Mouse (Mus musculus) limb, embryonic 15.5 days (tissue): ENCODE data around the gene Cd70. TPM values are rescaled to one million over a fixed set of nuclear protein-coding genes. Genes with fewer than 3 reads are reported as not detected.
A peak's percentile ranks its signal among the peaks of the same experiment; 100 is the strongest.

Experiments
- ATAC-seq: fragments of 200-750 bp; cut with Nextera tagmentation; 2 replicates; pipeline ENCODE4 v1.8.0; 2017; ENCODE audit warnings: low read depth, moderate TSS enrichment; ENCODE audit not compliant: insufficient number of reproducible peaks, low FRiP score, low TSS enrichment
- H3K27ac ChIP-seq: fragments of 300-500 bp; sonication (generic); 2 replicates; pipeline ENCODE4 v1.5.1; 2015; ENCODE audit warnings: moderate library complexity, mild to moderate bottlenecking, inconsistent platforms
- H3K27me3 ChIP-seq: fragments of 300-500 bp; sonication (generic); 2 replicates; pipeline ENCODE4 v1.6.1; 2015; ENCODE audit warnings: inconsistent platforms
- H3K36me3 ChIP-seq: fragments of 300-500 bp; sonication (generic); 2 replicates; pipeline ENCODE4 v1.6.1; 2015; ENCODE audit warnings: inconsistent platforms
- H3K4me1 ChIP-seq: fragments of 300-500 bp; sonication (generic); 2 replicates; pipeline ENCODE4 v1.6.1; 2015; ENCODE audit warnings: inconsistent platforms
- H3K4me2 ChIP-seq: fragments of 300-500 bp; sonication (generic); 2 replicates; pipeline ENCODE4 v1.6.1; 2015; ENCODE audit warnings: mild to moderate bottlenecking, inconsistent platforms
- H3K4me3 ChIP-seq: fragments of 300-500 bp; sonication (generic); 2 replicates; pipeline ENCODE4 v1.5.1; 2015; ENCODE audit warnings: mild to moderate bottlenecking, inconsistent platforms
- H3K9ac ChIP-seq: fragments of 300-500 bp; sonication (generic); 2 replicates; pipeline ENCODE4 v1.6.1; 2015; ENCODE audit warnings: inconsistent platforms
- H3K9me3 ChIP-seq: fragments of 300-500 bp; sonication (generic); 2 replicates; pipeline ENCODE4 v1.6.1; 2016; ENCODE audit warnings: inconsistent platforms
- WGBS: fragments of 180-500 bp; shearing (Covaris S2); methylation state at CpG from one replicate; pipeline ENCODE4 v1.1.7; 2015; 5-methylcytosine and 5-hydroxymethylcytosine counted together
- polyA plus RNA-seq: library from polyadenylated mRNA; unstranded; fragments of >200 nt; fragmentation: Nextera tagmentation; extraction: Ambion mirVana; gene quantifications from 2 replicates; pipeline ENCODE4 v1.2.1, GENCODE M21; 2015

Cd70 gene
- polyA plus RNA-seq, 1 experiment from 2014 or later = not detected

DNA sequence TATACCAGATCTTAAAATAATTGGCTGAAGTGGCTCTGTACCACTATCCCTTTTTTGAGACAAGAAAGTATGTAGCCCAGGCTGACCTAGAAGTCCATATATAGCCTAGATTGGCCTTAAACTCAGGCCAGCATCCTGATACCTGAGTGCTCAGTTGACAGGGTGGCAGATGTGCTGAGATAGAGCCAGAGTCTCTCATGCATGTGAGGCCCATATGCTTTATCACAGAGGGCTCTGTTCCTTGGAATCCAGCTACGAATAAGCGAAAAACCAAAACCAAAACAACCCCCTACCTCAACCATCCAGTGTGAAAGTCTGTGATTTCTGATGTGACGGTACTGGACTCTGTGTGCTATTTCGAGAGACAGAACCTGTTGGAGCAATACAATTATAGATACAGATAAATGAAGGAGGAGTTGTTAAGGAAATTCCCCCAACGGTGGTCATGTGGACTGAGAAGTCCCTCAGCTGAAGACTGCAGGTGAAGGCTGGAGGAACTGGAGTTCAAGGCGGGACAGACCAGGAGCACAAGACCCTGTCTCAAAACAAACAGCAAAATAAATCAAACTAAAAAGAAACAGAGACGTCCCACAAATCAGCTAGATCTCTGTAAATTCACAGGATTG lies 41.4 kb downstream of the Cd70 start:
- Histone ChIP-seq H3K36me3 (no peaks in the 10 kb centered on the region), H3K27me3 (no peaks in the 10 kb centered on the region), H3K4me3 (no peak overlapping the region), H3K4me2 (no peak overlapping the region), H3K9ac (no peak overlapping the region), H3K9me3 (no peaks in the 10 kb centered on the region), H3K27ac (no peak overlapping the region), H3K4me1 (peaks cover 20% of the 10 kb centered on the region)
- 75% methylated on average over 7 of the region's 7 CpGs for WGBS
- ATAC-seq = no peak

DNA sequence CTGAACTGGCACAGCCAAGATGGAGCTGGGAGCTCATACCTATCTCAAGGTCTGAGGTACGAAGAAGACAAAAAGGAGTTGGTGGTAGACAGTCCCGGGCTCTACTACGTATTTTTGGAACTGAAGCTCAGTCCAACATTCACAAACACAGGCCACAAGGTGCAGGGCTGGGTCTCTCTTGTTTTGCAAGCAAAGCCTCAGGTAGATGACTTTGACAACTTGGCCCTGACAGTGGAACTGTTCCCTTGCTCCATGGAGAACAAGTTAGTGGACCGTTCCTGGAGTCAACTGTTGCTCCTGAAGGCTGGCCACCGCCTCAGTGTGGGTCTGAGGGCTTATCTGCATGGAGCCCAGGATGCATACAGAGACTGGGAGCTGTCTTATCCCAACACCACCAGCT lies 42.5 kb downstream of the Cd70 start:
- Histone ChIP-seq H3K9ac (no peak overlapping the region), H3K4me1 (peaks cover 20% of the 10 kb centered on the region), H3K4me2 (no peak overlapping the region), H3K27ac (no peak overlapping the region), H3K27me3 (no peaks in the 10 kb centered on the region), H3K36me3 (no peaks in the 10 kb centered on the region), H3K9me3 (no peaks in the 10 kb centered on the region), H3K4me3 (no peak overlapping the region)
- no peak for ATAC-seq
- WGBS = 89% methylated on average over 5 of the region's 5 CpGs

DNA sequence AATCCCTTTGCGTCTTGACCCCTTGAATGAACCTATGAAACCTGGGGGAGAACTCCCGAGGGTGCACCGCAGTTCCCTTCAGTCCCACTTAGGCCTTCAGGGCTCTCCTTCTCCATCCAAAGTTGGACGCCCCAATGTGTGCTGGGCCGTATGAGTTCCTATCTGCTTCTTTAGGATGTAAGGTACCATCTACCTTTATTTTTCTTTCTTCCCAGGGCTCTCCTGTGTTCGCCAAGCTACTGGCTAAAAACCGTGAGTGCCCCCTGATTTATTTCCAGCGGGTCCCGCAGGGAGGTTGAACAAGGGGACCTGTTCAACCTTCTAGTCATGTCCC lies 43.6 kb downstream of the Cd70 start:
- peak overlapping the region; percentile 69 for H3K4me3 ChIP-seq
- H3K4me1 ChIP-seq = peaks cover 20% of the 10 kb centered on the region
- no peak overlapping the region for H3K9ac ChIP-seq
- no peaks in the 10 kb centered on the region for H3K9me3 ChIP-seq
- H3K27ac ChIP-seq = no peak overlapping the region
- no peaks in the 10 kb centered on the region for H3K27me3 ChIP-seq
- peak overlapping the region; percentile 81 for H3K4me2 ChIP-seq
- 8% methylated on average over 9 of the region's 9 CpGs for WGBS
- H3K36me3 ChIP-seq = no peaks in the 10 kb centered on the region
- no peak for ATAC-seq

DNA sequence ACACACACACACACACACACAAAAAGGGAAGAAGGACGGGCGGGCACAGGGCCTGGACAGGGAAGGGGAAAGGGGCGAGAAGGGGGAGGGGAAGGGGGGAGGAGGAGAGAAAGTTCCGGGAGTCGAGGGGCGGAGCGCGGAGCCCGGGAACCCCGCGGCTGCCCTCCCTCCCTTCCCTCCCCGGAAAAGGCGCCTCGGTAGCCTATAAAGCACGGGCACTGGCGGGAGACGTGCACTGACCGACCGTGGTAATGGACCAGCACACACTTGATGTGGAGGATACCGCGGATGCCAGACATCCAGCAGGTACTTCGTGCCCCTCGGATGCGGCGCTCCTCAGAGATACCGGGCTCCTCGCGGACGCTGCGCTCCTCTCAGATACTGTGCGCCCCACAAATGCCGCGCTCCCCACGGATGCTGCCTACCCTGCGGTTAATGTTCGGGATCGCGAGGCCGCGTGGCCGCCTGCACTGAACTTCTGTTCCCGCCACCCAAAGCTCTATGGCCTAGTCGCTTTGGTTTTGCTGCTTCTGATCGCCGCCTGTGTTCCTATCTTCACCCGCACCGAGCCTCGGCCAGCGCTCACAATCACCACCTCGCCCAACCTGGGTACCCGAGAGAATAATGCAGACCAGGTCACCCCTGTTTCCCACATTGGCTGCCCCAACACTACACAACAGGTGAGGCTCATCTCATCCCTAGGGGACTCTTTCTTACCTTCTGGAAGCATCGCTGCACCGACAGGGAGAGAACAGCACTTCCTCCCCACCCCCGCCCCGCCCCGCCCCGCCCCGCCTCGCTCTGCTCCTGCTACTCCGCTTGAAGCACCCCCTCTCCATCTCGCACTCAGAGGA lies 44.2 kb downstream of the Cd70 start, which contains the start of gene Tnfsf9:
Gene Tnfsf9 (plus strand): TSS at position 145 of the 854 bp plus-strand sequence.
- H3K9me3 ChIP-seq = no peaks in the 10 kb centered on the region
- no peaks in the 10 kb centered on the region for H3K27me3 ChIP-seq
- ATAC-seq = peak; percentile 62; the same call in 1 of the 2 replicates
- H3K4me1 ChIP-seq = peaks cover 20% of the 10 kb centered on the region
- peak within 1 kb of the TSS; percentile 76 for H3K27ac ChIP-seq
- H3K4me3 ChIP-seq = peak within 1 kb of the TSS; percentile 69
- H3K36me3 ChIP-seq = no peaks in the 10 kb centered on the region
- WGBS = 0% methylated on average over 54 of the region's 61 CpGs
- H3K4me2 ChIP-seq = peak within 1 kb of the TSS; percentile 81
- peak within 1 kb of the TSS; percentile 54 for H3K9ac ChIP-seq

DNA sequence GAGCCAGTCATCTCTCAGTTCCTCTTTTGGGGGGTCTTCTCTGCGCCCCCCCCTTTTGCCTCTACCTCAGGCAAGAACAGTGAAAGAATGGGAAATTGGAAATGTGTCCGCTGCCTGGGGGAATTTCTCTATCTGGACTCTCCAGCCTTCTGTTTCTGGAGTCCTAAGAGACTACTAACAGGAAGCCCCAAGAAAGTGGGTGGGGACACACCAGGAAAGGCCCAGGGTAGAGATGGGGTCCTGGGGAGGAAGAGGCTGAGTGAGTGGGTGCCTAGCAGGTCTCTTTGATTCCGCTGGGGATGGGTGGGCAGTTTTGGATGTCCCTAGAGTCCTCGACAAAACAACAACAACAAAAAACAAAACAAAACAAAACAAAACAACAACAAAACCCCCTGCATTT lies 45.1 kb downstream of the Cd70 start:
- Histone ChIP-seq H3K9ac (no peak overlapping the region), H3K9me3 (no peaks in the 10 kb centered on the region), H3K36me3 (no peaks in the 10 kb centered on the region), H3K27ac (peak overlapping the region; percentile 23), H3K4me3 (peak overlapping the region; percentile 69), H3K4me2 (peak overlapping the region; percentile 81), H3K27me3 (no peaks in the 10 kb centered on the region), H3K4me1 (peaks cover 20% of the 10 kb centered on the region)
- WGBS = 36% methylated on average over 4 of the region's 4 CpGs
- no peak for ATAC-seq

DNA sequence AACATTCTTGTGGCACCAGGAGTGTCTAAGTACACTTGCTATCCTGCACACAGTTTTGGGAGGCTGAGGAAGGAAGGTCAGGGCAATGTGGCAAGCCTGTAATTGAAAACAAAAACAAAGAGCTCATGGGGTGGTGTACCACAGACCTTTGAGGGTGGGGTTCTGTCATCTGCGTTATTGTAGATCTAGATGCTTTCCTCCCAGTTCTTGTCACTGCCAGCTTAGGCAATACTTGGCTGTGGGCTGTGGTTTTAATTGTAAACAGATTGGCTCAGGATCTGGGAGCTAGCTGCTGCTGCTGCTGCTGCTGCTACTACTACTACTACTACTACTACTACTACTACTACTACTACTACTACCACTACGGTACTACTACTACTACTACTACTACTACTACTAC lies 47.3 kb downstream of the Cd70 start:
- 67% methylated on average over 2 of the region's 2 CpGs for WGBS
- ATAC-seq = no peak

DNA sequence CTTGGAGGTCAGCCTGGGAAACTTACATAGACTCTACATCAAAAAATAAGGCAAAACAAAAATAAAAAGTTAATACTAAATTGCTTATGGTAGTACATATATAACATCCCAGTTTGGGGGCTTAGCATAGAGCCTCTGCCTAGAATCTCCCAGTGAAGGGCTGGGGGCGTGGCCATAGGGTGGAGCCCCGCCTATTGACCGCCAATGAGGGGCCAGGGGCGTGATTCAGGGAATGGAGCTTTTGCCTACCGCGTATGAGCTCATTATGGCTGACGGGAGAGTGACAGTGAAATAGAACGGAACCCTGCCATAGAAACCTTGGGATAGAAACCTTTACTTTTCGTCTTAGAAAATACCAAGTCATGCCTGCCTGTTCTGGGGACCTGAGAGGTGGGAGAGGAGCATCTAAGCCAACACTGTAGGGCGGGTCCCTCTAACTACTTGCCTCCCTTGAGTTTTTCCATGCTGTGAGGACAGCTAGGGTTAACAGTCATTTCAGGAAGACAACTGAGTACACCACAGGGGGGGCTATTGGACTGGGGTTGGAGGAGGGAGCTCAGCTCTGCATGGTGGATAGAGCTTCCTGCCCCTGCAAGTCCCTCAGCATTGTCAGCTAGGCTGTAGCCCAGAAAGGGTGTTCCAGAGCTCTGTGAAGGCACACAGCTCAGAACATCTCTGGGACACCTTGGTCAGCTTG lies 49.8 kb downstream of the Cd70 start:
- no peaks in the 10 kb centered on the region for H3K36me3 ChIP-seq
- no peak overlapping the region for H3K4me3 ChIP-seq
- no peak overlapping the region for H3K9ac ChIP-seq
- ATAC-seq = no peak
- 12% methylated on average over 10 of the region's 10 CpGs for WGBS
- no peak overlapping the region for H3K27ac ChIP-seq
- H3K4me2 ChIP-seq = no peak overlapping the region
- H3K4me1 ChIP-seq = peaks cover 12% of the 10 kb centered on the region
- no peaks in the 10 kb centered on the region for H3K27me3 ChIP-seq
- no peaks in the 10 kb centered on the region for H3K9me3 ChIP-seq

More for the DNA sequence above, 47.3 kb downstream of the Cd70 start:
- H3K4me1 ChIP-seq = peaks cover 20% of the 10 kb centered on the region
- H3K36me3 ChIP-seq = no peaks in the 10 kb centered on the region
- H3K9me3 ChIP-seq = no peaks in the 10 kb centered on the region
- H3K27ac ChIP-seq = no peak overlapping the region
- no peak overlapping the region for H3K9ac ChIP-seq
- H3K4me2 ChIP-seq = no peak overlapping the region
- no peaks in the 10 kb centered on the region for H3K27me3 ChIP-seq
- H3K4me3 ChIP-seq = no peak overlapping the region

DNA sequence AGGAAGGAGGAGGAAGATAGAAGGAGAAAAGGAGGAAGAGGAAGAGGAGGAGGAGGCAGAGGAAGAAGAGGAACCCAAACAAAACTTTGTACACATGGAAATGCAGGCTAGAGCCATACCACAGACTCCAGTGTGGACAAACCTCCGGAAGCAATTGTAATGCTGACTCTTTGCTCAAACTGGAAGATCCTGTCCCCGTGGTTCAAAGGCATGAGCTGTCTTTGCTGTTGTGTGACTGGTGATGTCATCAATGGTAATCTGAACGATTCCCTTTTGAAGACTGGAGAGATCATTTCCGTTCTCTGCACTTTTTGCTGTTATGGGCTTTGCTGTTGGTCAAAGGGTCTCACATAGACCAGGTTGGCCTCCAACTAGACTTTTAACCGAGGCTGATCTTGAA lies 51.3 kb downstream of the Cd70 start:
- 65% methylated on average over 5 of the region's 5 CpGs for WGBS
- peaks cover 6% of the 10 kb centered on the region for H3K4me1 ChIP-seq
- no peak overlapping the region for H3K4me2 ChIP-seq
- no peak overlapping the region for H3K4me3 ChIP-seq
- no peak overlapping the region for H3K27ac ChIP-seq
- H3K9me3 ChIP-seq = no peaks in the 10 kb centered on the region
- ATAC-seq = no peak
- H3K9ac ChIP-seq = no peak overlapping the region
- H3K27me3 ChIP-seq = no peaks in the 10 kb centered on the region
- H3K36me3 ChIP-seq = no peaks in the 10 kb centered on the region

DNA sequence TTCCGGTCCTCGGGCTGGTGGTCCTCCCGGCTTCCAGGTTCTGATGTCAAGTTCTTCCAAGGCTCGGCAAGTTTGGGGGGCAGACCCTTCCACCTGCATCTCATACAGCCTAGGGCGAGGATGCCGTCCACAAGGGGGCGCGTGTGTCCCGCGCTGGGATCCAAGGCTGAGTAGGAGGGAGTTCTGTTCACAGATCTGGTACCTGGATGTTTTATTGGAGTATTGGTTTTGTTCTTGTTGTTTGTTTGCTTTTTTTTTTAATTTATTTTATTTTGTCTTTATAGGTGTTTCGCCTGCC lies 53.0 kb downstream of the Cd70 start:
- H3K27me3 ChIP-seq = 0 out of 2 replicates have a peak, but pooled peaks cover 3% of the 10 kb centered on the region
- WGBS = 1% methylated on average over 11 of the region's 11 CpGs
- ATAC-seq = peak; percentile 79; the same call in 1 of the 2 replicates
- peaks cover 6% of the 10 kb centered on the region for H3K4me1 ChIP-seq
- no peak overlapping the region for H3K27ac ChIP-seq
- H3K4me3 ChIP-seq = peak overlapping the region; percentile 24
- H3K9me3 ChIP-seq = no peaks in the 10 kb centered on the region
- H3K4me2 ChIP-seq = peak overlapping the region; percentile 38
- H3K9ac ChIP-seq = no peak overlapping the region
- H3K36me3 ChIP-seq = no peaks in the 10 kb centered on the region

Other genes with a start within 250 kb of the Cd70 start
- 43.6 and 50.5 TPM in 2 replicates for gene Mllt1, start 214.4 kb downstream of the Cd70 start, polyA plus RNA-seq
- 20.5 and 24.0 TPM in 2 replicates for gene Acer1, start 167.7 kb downstream of the Cd70 start, polyA plus RNA-seq
- 136 and 142 TPM in 2 replicates for gene Clpp, start 159.5 kb downstream of the Cd70 start, polyA plus RNA-seq
- 36.3 and 39.0 TPM in 2 replicates for gene Alkbh7, start 152.4 kb downstream of the Cd70 start, polyA plus RNA-seq
- gene Pspn, start 149.8 kb downstream of the Cd70 start, polyA plus RNA-seq = 0.42 TPM in 1 of 2 replicates, not detected in the other
- 62.0 and 75.6 TPM in 2 replicates for gene Gtf2f1, start 138.5 kb downstream of the Cd70 start, polyA plus RNA-seq
- 0.37 and 0.40 TPM in 2 replicates for gene Gm17949, start 138.3 kb downstream of the Cd70 start, polyA plus RNA-seq
- gene Khsrp, start 118.3 kb downstream of the Cd70 start, polyA plus RNA-seq = 24.2 and 35.9 TPM in 2 replicates
- gene Slc25a41, start 108.1 kb downstream of the Cd70 start, polyA plus RNA-seq = not detected in 2 replicates
- gene Crb3, start 90.7 kb downstream of the Cd70 start, polyA plus RNA-seq = 9.7 and 11.4 TPM in 2 replicates
- gene Slc25a23, start 89.9 kb downstream of the Cd70 start, polyA plus RNA-seq = 5.5 and 5.7 TPM in 2 replicates
- 1.6 and 2.2 TPM in 2 replicates for gene Dennd1c, start 71.3 kb downstream of the Cd70 start, polyA plus RNA-seq
- gene Tubb4a, start 62.0 kb downstream of the Cd70 start, polyA plus RNA-seq = 8.4 and 10.0 TPM in 2 replicates
- gene Tnfsf9, start 44.5 kb downstream of the Cd70 start, polyA plus RNA-seq = 7.6 and 8.7 TPM in 2 replicates
- gene Tnfsf14, start 44.4 kb upstream of the Cd70 start, polyA plus RNA-seq = 0.08 and 0.15 TPM in 2 replicates
- 1.5 and 1.8 TPM in 2 replicates for gene C3, start 78.4 kb upstream of the Cd70 start, polyA plus RNA-seq
- 43.6 and 45.5 TPM in 2 replicates for gene Gpr108, start 98.7 kb upstream of the Cd70 start, polyA plus RNA-seq
- gene Trip10, start 99.7 kb upstream of the Cd70 start, polyA plus RNA-seq = 40.6 and 44.5 TPM in 2 replicates
- 4.1 and 4.4 TPM in 2 replicates for gene Vav1, start 129.3 kb upstream of the Cd70 start, polyA plus RNA-seq
- gene Adgre1, start 208.9 kb upstream of the Cd70 start, polyA plus RNA-seq = 9.8 and 10.1 TPM in 2 replicates